Mouse (Mus musculus) cortical plate, adult 2 months (tissue): ENCODE data around the gene Lama2.

Experiments used
- CTCF ChIP-seq: fragments of 200-500 bp; IDR thresholded peaks from 2 replicates; pipeline ENCODE4 v1.5.1; 2011; ENCODE audit warnings: mild to moderate bottlenecking, control low read depth, low read length; ENCODE audit not compliant: insufficient read depth; ENCODE audit errors: extremely low read depth
- POLR2A ChIP-seq: fragments of 200-500 bp; IDR thresholded peaks from 2 replicates; pipeline ENCODE4 v1.6.1; 2011; ENCODE audit warnings: mild to moderate bottlenecking, low read length, control low read depth; ENCODE audit not compliant: insufficient read depth; ENCODE audit errors: extremely low read depth

DNA sequence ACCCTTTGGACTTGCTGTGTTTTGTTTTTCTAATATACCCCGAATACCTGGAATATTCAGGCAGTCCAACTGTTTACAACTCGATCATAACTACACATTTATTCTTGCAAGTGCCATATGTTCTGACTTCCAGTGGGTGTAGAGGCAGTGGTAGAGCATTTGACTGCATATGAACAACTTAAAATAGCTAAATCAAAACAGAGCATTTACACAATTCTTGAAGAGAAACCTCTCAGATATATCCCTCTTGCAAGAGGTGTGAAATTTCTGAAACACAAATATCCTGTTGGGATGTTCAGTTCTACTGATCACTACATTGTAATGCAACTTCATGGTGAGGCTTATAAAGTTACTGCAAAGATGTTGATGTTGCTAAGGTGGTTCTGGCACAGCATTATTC, 572.4 kb downstream of the Lama2 start:
- no peak for TF ChIP-seq CTCF
- no peak for TF ChIP-seq POLR2A
